Mouse (Mus musculus) ovary, adult 18-20 months (tissue): ENCODE measurements around the gene Olfr1375.
"Not testable (repeated sequence)": the region's sequence is repeated elsewhere in the genome, so short reads cannot be mapped to it uniquely, and the experiment has no call there.

Experiments used
- DNase-seq: peaks from one replicate; pipeline ENCODE4 v3.0.0; 2022; ENCODE audit warnings: low spot score, mixed read lengths

The Olfr1375 gene

DNA sequence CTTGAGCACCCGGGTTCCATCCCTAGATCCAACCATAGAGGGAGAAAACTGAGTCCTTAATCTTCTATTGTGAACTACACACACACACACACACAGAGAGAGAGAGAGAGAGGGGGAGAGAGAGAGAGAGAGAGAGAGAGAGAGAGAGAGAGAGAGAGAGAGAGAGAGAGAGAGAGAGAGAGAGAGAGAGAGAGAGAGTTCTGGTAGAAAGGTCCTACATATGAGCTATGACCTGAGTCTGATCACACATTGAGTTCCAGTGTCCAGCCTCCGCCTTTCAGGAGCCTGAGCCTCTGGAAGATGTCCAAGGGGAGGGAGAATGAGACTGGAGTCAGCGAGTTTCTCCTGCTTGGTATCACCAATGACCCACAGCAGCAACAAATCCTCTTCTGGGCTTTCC, at the start of gene Olfr1375:
Gene Olfr1375 (plus strand): TSS at position 301 of the 400 bp plus-strand sequence.
- not testable (repeated sequence) for DNase-seq

DNA sequence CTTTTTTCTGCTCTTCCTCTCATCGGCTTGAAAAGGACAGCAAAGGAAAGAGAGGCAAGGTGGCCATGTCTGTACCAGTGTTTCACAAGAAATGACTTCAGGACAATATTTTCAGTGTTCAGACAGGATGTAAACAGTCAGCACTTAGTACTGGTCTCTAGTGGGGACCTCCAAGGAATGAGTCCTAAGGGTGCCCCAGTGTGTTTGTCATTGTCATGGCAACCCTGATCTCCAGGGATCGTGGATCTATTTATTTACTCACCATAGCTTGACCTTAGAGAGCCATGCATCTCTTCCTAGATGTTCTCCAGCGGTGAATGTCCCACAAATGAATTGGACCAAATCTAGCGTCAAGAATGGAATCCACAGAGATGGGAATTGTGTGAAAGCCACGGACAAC, 44.6 kb upstream of the Olfr1375 start, which contains the start of gene Olfr51:
Gene Olfr51 (plus strand): TSS at position 301 of the 400 bp plus-strand sequence.
- DNase-seq: no peak

DNA sequence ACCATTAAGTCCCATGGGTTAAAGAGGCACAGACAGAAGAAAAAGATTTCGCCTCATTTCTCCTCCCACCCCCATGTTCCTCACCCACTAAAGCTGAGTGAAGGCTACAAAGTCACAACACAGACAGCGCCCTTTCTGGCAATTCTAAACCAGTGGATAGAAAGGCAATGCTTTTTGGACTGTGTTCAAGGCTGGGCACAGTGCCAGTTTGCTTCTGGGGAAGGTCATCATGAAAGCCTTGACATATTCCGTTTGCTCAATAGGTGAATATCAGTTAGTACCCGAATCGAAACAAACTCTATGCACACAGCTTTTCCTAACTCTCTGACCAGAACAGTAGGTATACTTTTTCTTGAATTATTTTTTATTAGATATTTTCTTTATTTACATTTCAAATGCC, 36.1 kb upstream of the Olfr1375 start:
- peak; percentile 78 for DNase-seq

GRCm38 (mm10) chr11:51013936-51014335, 34.0 kb upstream of the Olfr1375 start, which contains the start of gene Olfr54:
Gene Olfr54, plus strand, starts transcription at chr11:51014236.
- no peak for DNase-seq

GRCm38 (mm10) chr11:51016341-51016740, 31.6 kb upstream of the Olfr1375 start:
- no peak for DNase-seq

DNA sequence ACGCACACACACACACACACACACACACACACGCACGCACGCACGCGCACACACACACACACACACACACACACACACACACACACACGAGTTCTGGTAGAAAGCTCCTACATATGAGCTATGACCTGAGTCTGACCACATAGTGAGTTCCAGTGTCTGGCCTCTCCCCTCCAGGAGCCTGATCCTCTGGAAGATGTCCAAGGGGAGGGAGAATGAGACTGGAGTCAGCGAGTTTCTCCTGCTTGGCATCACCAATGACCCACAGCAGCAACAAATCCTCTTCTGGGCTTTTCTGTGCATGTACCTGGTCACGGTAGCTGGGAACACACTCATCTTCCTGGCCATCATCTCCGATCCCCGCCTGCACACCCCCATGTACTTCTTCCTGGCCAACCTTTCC, 21.1 kb upstream of the Olfr1375 start:
- DNase-seq: not testable (repeated sequence)

- not testable (repeated sequence) for DNase-seq
Observed at GRCm38 (mm10) chr11:51029381-51029780, 18.5 kb upstream of the Olfr1375 start.

DNA sequence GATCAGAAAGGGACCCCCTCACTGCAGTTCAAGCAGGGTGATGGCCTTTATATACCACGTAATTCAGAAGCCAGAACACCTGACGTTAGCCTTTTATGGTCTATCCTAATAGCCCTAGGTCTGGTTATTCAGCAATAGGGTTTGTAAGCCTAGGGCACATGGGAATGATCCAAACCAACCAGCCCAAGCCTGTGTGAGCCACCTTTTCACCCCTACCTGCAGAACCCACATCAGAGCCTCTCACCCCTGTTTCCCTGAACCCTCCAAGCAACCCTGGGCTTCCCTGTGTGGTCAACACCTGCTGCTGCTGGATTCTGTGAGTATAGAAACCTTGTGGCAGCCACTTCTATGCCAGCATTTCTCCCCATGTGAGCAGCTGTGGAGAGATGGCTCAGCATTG, 17.7 kb upstream of the Olfr1375 start:
- no peak for DNase-seq

- DNase-seq: no peak
Observed at GRCm38 (mm10) chr11:51032851-51033250, 15.1 kb upstream of the Olfr1375 start.

DNA sequence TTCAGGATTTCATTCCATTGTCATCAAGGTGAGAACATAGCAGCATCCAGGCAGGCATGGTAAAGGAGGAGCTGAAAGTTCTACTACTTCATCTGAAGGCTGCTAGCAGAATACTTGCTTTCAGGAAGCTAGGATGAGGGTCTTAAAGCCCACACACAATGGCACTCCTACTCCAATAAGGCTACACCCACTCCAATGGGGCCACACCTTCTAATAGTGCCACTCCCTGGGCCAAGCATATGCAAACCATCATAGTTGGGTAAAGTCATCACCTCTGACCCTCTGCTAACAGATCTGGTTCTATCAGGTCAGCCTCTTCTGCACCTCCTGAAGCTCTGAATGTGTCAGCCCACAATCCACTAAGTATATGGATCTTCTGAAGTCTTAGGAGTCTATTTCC, 13.8 kb upstream of the Olfr1375 start:
- DNase-seq: not testable (repeated sequence)

- peak; percentile 21 for DNase-seq
Observed at GRCm38 (mm10) chr11:51035951-51036350, 12.0 kb upstream of the Olfr1375 start.

- not testable (repeated sequence) for DNase-seq
Observed at GRCm38 (mm10) chr11:51044776-51045175, 3.1 kb upstream of the Olfr1375 start.

DNA sequence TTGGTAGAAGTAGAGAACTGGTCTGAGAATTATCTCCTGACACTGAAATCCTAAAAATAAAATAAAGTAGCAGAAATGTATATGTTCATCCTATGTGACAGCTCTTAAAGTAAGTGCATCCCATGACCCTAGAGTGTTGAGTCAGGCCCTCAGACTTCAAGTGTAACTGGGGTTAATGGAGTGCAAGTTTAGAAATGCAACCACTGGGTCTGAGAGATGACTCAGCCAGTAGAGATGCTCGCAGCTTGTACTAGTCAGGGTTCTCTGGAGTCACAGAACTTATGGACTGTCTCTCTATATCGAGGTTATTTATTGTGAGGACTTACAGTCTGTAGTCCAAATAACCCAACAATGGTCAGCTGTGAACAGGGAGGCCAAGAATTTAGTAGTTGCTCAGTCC, 3.8 kb downstream of the Olfr1375 start:
- DNase-seq: no peak

GRCm38 (mm10) chr11:51053230-51053629, 5.3 kb downstream of the Olfr1375 start:
- no peak for DNase-seq

- DNase-seq: peak; percentile 58
Observed at GRCm38 (mm10) chr11:51059151-51059571, 11.3 kb downstream of the Olfr1375 start, which contains the start of gene Zfp354a. Gene Zfp354a, plus strand, starts transcription at chr11:51059257.

GRCm38 (mm10) chr11:51059640-51060039, 11.7 kb downstream of the Olfr1375 start:
- no peak for DNase-seq

- no peak for DNase-seq
Observed at GRCm38 (mm10) chr11:51060981-51061380, 13.1 kb downstream of the Olfr1375 start.

GRCm38 (mm10) chr11:51063276-51063675, 15.4 kb downstream of the Olfr1375 start:
- DNase-seq: no peak

- no peak for DNase-seq
Observed at GRCm38 (mm10) chr11:51063841-51064240, 15.9 kb downstream of the Olfr1375 start.

GRCm38 (mm10) chr11:51084527-51084926, 36.6 kb downstream of the Olfr1375 start:
- no peak for DNase-seq

DNA sequence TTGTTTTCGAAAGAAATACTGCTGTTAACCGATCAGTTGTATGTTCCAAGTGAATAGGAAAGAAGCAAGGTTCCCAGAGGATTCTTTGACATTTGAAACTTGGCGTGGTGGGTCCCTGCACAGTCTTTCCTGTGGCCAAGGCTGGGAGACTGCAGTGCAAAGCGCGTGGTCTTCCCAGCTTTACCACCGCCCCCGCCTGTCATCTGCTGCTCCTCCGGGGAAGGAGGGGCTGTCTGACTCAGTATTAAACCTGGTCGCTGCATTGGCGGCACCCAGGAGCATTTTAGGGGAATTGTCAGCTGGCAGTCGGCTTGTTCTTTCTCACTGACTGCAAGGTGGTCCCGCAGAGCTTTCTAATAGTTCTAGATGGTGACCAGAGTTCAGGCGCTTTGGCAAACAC, 37.4 kb downstream of the Olfr1375 start:
- DNase-seq: no peak
